Mouse (Mus musculus) layer of hippocampus, adult 9-11 months (tissue): ENCODE measurements around the gene Elfn2.

ENCODE experiments used
- DNase-seq: peaks from one replicate; pipeline ENCODE4 v3.0.0; 2022

Gene Elfn2

DNA sequence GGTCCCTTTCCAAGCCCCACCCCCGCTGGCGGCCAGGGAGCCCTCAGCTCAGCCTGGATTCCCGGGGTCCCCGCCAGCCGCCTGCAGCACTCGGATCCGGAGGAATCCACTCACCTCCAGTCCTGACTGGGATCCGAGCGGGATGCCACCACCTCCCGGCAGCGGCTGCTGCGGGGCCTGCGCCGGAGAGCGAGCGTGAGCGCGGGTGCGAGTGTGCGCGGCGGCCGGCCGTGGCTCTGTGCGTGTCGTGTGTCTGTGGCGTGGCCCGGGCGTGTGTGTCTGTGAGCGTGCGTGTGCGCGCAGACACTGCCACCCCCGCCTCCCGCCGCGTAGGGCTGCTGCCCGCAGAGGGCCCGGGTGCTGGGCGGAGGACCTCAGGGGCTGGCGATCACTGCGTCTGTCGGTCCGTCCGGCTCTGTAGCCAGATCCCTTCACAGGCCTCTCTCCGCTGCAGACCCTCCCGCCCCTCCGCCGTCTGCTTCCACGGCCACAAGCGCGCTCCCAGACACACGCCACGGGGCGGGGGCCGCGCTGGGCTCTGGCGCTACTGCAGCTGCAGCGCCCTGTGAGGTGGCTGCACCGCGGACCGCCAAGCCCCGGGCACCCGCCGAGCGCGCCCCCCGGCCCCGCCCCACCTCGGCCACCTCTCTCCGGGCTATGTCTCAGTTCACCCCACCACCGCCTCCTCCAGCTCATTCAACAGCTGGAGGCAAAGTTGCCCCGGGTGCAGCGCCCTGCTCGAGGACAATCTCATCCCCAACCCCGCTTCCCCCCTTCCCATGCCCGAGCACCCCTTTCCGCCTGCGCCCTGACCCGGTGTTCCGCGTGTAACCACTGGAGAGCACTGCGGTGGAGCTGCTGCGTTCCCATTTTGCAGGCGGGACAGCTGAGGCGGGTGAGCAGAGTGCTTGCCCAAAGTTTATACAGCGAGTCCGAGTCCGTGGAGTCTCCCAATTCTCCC is at the start of gene Elfn2:
Gene Elfn2 (minus strand): TSS at position 482 of the 961 bp plus-strand sequence.
- peak; percentile 69 for DNase-seq

DNA sequence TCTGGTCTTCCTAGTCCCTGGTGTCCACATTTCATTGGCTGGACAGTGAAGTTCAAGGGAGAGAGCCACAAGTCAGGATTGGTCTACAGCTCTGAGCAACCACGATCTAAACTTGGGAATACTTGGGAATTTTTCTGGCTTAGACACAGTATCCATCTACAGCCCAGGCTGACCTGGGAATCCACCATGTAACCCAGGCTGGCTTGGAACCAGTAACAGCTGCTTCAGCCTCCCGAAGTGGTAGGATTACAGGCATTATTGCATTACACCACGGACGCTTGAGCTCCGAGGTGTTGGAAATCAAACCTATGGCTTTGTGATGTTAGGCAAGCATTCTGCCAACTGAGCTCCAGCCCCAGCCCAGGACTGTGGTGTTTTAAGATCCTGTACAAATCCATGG is 45.1 kb upstream of the Elfn2 start:
- no peak for DNase-seq

DNA sequence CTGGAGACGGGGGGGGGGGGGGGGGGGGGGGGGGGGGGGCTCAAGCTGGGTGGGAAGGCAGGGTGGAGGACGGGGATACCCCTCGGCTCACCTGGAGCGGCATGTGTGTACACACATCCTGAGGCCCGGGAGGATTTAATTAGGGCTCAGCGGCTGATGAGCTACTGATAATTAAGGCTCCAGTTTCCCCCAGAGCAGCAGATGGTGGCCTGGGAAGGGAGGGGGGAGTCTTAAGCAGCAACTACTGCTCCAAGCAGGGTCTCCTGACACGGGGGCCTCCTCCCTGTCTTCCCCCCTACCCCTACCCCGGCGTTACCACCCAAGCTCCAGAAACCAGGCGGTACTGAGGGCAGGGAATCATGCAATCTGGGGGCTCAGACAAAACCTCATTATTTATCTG is 44.6 kb upstream of the Elfn2 start:
- DNase-seq = no peak

DNA sequence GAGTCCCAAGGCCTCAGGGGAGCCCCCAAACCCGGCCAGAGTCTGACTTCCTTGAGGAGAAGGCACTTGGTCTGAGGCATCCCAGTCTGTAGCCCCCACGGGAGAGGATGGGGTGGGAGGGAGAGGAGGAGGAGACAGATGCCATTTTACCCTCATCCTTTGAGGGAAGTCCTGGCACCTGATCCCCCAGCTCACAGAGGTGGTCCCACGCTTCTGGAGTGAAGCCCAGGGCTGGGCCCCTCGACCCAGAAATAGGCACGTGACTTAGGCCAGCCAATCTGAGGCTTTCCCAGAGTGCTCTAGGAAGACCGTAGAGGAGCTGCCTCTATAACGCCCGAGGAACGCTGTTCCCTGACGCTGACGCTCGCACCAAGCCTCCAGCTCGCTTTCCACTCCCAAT is 42.5 kb upstream of the Elfn2 start:
- DNase-seq = no peak

DNA sequence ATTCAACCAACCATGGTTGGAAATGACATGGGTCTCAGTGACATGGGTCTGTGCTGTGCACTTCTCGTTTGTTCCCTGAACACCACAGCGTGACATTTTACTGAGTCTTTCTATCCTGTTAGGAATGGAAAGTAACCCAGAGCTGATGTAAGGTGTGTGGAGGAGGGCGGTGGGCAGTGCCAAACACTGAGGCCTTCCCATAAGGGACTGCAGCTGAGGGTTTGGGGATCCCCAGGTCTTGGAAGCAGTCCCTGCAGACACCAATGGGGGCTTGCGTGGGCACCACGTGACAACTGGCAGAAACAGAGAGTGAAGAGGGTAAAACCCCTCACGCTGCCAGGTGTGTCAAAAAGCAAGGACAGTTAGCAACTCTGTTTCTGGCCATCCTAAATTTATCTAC is 39.6 kb upstream of the Elfn2 start:
- no peak for DNase-seq

DNA sequence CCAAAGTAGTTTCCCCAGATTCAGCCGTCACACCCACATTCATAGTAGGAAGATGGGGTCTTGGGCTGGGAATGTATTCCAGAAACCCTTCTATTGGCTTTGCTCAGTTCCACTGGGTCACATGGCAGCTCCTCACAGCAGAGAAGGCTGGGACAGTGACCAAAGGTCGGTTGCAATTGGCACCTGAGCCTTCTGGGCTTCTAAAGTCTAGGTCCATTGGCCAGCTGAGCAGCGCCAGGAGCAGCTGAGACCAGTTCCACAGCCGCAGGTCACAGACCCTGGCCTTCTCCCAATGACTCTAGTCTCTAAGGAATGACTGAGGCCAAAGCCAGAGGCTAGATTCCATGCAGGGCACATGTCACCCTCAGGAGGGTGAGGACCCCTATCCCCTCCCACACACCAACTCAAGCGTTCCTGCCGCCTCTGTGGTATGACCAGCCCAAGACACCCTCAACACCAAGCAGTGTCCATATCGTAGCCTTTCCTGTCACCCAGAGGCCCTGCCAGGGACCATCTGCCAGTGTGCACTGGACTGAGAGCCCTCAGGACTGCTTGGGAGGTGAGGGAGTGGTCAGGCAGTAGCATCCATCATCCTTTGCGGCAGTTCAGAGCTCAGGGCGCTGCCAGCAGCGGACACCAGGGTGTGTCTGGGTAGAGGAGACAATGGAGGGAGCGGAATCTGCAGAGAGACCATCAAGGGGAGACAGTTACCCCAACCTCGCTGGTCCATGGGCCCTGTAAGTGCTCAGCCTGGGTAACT is 37.6 kb upstream of the Elfn2 start:
- no peak for DNase-seq

DNA sequence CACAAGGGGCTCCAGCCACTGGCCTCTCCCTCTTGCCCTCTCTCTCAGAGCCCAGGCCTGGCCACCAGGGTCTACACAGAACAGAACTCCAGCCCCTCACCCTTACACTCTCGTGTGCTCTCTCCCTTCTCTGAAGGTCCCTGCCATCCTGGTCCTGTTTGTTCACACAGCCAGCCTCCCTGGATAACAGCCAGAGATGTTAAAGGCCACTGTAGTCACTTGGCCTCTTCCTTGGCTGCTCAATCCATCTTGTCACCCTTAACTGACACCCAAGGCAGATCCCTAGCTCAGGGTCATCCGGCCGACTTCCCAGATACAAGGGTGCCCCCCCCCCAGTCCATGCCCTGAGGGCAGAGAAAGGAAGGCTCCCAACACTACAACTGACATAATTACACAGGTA is 36.7 kb upstream of the Elfn2 start:
- no peak for DNase-seq

DNA sequence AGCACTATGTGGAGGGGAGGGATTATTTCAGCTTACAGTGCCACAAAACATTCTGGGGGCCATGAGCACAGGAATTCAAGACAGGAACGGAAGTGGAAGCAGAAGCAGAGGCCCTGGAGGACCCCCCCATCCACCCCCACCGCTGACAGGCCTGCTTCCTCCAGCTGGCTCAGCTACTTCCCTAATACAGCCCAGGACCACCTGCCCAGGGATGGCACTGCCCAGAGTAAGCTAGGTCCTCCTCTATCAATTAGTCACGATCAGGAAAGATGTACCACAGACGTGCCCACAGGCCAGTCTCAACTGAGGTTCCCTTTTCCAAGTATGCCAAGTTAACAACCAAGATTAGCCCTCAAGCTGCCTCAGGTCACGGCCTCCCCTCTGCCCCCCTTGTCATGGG is 35.6 kb upstream of the Elfn2 start:
- no peak for DNase-seq

DNA sequence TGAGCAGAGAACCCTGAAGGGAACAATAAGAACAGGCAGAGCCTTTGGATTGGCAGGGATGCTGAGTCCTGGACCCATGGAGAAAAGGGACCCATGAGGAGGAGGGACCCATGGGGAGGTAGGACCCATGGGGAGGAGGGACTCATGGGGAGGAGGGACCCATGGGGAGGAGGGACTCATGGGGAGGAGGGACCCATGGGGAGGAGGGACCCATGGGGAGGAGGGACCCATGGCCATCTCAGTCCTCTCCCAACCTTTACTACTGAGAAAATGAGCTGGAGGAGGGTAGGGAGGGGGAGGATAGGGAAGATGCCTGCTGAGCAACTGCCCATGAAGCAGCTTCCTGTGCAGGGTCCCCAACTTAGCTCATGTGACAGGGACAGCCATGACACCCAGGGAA is 34.4 kb upstream of the Elfn2 start:
- DNase-seq = no peak

DNA sequence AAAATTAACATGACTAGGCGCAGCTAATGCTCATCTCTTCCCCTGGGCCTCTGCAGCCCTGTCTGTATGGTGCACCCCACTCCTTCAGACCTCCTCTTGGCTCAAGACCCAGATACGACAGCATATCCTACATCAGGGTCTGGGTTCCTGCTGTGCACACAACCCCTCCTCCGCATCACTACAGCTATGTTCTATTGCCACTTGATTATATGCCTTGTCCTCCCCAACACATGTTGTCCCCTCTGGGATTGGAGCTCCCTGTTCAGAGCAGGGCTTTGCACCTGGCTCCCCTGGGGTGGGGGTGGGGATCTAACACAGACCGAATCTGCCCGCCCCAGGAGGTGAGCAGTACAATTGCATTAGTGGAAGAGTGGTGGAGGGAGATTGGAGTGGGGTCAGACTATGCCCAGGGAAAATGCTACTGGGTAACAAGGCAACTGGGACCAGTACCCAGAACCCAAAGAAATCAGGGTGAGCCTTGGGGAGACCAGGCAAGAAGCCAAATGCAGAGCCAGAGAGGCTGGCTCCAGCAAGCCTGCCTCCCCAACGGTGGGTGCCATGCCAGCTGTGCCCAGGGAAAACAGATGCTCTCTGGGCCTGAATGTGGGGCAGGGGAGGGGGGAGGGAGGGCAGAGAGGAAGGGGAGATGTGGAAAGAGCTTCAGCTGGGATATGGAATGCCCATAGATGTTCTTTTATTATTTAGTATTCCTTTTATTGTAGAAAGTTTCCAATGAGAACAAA is 32.2 kb upstream of the Elfn2 start:
- DNase-seq = no peak

DNA sequence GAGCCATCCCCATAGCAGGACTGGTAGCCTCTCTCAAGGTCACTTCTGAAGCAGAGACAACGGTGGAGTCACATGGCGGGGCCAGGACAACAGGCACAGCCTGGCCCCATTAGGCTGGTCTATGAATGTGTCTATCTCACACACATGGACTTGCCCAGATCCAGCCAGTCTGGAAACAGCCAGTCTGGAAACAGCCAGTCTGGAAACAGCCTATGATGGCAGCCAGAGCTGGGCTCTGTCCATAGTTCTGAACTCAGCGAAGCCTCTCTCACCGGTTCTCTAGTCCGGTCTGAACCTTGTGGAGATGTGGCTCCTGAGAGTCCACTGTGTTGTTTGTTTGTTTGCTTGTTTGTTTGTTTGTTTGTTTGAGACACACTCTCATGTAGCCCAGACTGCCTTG is 31.3 kb upstream of the Elfn2 start:
- no peak for DNase-seq

DNA sequence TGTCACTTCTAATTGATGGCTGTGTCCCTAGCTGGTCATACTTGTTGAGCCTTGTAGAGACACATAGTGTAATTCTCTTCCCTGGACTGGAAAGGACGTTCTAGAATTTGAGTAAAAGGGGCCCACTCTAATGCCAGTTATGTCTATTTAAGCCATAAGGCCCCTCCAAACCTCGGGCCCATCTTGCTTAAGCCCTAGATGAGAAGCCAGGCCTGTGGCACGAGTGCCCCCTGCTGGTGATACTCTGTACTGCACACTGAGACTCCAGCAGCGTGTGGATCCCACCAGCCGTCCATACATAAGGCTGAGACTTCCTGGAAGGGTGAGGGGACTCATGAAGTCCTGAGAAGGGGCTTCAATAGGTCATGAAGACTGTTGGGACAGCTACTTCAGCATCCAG is 25.6 kb upstream of the Elfn2 start:
- peak; percentile 71 for DNase-seq

DNA sequence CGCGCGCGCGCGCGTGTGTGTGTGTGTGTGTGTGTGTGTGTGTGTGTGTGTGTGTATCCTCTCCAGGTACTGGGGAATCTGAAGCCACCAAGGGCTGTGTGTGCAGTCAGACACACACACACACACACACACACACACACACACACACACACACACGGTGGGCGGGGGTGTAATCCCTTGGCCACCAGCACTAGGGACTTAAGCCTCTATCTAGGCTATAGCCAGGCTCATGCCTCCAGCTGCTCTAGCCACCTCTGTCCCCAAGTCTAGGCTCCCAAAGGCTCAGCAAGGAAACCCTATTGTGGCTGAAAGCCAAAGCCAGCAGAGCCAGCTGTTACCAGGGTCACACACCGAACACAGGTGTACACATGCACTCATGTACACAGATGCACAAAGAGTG is 24.3 kb upstream of the Elfn2 start:
- DNase-seq = no peak

DNA sequence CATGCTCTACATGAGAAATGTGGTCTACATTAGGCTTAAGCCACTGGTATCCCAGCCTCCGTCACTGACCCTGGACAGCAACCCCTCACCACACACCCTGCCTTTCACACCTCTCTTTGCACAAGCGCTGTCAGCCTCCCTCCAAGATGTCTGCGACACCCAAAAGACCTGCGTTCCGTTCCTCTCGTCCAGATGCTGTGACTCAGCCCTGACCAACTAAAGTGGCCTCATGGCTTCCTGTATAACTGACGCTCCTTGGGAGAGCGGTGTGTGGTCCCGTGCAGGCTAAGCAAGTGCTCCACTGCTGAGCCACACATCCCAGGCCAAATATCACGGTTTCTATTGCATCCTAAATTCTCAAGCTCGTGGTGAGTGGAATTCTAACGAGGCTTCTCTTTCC is 22.1 kb upstream of the Elfn2 start:
- DNase-seq = no peak

DNA sequence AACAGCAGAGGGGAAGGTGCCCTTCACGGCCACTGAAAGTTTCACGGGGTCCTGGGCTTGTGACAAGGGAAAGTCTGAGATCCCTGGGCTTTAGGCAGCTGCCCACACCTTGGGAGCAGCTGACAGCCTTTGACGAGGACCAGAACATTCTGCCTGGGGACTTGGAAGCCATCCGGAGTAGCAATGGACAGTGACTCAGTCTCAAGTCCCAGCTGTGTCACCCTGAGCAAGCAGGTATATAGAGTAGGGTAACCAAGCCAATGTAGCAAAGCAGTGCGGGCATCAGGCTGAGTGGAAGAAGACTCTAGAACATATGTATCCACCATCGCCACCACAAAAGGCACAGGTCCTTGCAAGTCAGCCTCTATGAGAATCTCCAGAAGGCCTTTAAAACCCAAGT is 18.6 kb upstream of the Elfn2 start:
- DNase-seq = no peak

DNA sequence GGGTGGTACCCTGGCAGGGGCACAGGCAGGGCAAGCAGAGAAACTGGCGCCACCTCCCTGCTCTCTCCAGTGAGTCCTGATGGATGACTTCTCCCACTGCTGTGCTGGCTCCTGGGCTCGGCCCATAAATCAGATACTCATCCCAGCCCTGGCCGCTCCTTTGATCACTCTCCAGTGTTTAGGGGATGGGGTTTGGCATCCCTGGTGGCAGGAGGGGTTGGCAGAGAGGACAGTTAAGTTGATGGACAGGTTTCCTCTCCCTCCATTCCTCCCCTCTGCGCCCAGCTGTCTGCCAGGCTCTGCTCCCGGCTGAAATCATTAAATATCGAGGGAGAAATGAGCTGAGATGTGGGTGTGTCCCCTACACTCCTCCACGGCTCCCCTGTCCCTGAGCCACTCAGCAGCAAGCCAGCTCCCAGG is 18.1 kb upstream of the Elfn2 start:
- DNase-seq = no peak

DNA sequence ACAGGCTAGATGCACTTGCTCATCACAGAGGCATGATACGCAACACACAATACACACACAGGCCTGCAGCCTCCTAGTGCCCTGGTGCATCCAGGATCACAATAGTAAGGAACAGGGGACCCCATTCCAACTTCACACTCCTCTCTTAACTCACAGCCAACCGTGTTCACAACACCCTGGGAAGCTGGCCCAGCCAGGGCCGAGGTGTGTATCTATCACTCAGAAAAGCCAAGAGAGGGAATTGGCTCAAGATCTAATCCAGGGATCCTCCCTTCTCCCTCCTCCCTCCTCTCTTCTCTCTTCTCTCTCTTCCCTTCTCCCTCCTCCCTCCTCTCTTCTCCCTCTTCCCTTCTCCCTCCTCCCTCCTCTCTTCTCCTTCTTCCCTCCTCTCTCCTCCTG is 17.6 kb upstream of the Elfn2 start:
- no peak for DNase-seq

DNA sequence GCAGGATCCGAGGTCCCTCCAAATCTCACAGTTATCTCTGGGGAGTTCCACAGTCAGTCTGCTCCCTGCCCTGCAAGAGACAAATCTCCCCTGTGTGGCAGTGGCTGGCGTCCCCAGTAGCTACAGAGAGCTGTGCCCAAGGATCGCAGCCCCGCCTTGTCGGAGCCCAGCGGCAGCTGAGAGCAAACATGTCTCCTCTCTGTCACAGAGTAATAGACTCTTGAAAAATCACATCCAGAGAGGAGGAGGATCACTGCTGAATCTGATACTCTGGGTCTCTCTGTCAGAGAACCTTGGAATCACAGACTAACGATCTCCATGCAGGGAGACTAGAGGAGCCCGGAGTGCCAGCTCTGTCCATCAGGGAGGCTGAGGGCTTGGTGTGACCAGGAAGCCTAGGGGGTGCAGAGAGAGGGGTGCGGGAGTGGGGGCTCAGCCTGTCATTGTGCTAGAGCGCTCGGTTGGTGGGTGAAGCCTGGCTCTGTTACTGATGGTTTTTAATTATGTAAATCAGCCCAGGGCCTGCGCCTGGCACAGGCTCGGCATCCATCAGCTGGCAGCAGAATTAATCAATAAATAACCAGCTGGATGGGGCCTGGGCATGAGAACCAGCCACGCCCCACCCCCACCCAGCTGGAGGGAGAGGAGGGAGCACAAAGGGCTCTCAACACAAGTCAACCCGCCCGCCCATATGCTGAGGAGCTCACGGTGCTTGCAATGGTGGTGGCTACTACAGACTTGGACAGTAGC is 17.0 kb upstream of the Elfn2 start:
- peak; percentile 68 for DNase-seq

DNA sequence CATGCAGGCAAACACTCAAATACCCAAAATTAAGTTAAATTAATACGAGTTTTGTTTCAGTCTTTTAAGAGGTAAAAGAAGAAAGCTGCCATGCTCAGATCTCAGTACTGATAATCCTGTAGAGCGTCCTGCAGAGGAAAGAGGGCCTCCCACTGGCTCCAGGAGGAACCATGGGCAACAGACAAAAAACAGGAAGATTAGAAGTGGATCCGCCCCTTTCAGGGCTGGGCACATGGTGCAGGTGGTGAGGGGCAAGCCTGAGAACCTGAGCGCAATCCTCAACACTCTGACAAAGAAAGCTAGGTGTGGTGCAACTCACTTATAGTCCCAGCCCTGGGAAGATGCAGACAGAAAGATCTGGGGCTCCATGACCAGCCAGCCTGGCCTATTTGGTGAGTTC is 13.3 kb upstream of the Elfn2 start:
- DNase-seq = no peak

DNA sequence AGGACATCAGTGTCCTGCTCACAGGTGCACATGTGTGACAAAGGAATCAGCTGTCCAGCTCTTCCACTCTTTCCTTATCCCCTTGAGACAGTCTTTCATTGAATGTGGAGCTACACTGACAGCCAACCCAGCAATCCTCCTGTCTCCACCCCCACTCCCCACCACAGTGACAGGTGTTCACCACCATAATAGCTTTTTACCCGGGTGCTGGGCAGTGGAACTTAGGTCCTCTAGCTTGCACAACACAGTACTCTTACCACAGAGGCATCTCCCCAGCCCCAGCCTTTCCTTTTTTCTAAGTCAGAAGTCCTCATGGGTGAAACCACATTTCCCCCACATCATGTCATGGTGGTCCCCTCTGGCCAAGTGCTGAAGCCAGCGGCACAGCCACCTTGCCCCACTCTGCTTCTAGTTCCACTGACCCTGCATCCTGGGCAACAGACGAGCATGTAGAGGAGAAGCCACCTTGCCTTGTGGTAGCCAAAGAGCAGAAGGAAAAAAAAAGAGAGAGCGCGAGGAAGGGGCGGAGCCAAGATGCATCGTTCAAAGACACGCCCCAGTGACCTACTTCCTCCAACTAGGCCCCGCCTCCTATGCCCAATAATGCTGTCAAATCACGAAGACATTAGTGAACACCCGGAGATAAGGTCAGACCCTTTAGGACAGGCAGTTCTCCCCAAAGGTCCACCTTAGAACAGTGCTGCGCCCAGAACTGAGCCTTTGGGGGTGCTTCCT is 11.9 kb upstream of the Elfn2 start:
- no peak for DNase-seq

DNA sequence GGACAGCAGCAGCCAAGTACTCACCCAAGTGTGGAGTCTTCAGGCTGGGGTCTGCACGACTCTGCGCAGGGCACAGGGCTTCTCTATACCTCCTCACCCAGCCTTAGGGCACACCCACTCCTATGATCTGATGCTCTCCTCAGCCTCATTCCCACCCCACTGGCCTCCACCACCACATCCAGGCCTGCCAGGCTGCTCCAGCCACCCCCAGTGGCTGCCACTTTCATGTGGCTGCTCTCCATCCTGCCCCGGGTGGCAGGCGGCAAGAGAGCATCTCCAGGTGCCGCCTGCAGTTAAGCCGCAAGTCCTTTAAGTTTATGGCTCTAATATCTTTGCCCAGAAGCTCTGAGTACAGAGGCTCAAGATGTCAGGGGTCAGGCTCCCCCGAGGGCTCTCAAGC is 8.1 kb upstream of the Elfn2 start:
- no peak for DNase-seq

DNA sequence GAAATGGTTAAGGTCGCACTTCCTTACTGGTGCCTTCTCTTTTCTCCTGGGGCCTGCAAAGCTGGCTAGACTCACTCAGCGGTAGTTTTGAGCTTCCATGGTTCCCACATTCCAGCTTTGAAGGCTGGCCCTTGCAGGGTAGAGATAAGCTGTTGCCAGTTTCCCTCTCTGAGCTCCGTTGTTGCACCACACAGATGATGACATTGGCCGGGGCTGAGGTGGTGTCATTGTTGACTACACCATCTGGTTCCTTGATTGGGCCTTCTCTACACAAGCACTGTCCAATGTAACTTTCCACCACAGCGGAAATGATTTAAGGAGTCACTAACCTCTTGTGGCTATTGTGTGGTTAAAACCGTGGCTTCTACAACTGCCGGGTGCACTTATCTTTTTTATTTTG is 2.0 kb upstream of the Elfn2 start:
- DNase-seq = no peak
